Mouse (Mus musculus) splenic B cell, adult 2 months (primary cell): ENCODE results near the gene Olfr1140.

ENCODE experiments used
- DNase-seq: peaks from one replicate; pipeline ENCODE4 v3.0.0-alpha.2; 2011; ENCODE audit warnings: low read depth, low spot score
- H3K27me3 ChIP-seq: 2 replicates; pipeline ENCODE4 v1.6.1; 2012; ENCODE audit warnings: mild to moderate bottlenecking, low read length, moderate library complexity, mixed read lengths; ENCODE audit not compliant: control insufficient read depth, poor library complexity, insufficient read depth, severe bottlenecking
- H3K36me3 ChIP-seq: 2 replicates; pipeline ENCODE4 v1.6.1; 2012; ENCODE audit warnings: mild to moderate bottlenecking, low read length, moderate library complexity, mixed read lengths; ENCODE audit not compliant: control insufficient read depth, poor library complexity, insufficient read depth, severe bottlenecking

Gene Olfr1140

GRCm38 (mm10) chr2:87743452-87743851 lies at the start of gene Olfr1140:
Gene Olfr1140, plus strand, starts transcription at chr2:87743752.
- Histone ChIP-seq H3K27me3 (no peaks in the 10 kb centered on the region), H3K36me3 (no peaks in the 10 kb centered on the region)
- no peak for DNase-seq

DNA sequence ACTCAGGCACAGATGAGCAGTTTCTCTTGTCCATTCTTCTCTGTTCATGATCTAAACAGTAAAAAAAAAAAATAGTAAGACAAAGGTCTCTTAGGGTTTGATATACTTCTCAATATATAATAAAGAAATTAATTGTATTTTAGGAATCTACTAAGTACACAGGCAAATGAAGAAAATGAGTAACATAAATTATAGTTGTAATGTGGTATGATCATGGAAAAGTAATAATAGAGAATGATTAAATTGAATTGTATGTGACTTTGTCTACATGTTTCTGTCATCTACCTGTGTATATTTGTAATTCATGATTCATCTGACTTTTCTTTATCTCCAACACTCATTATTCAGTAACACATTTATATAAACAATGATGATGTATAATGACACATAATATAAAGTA lies 49.7 kb upstream of the Olfr1140 start, which contains the start of gene Olfr1136:
Gene Olfr1136, minus strand, starts transcription at position 101 of the 400 bp plus-strand sequence.
- no peak for DNase-seq
- Histone ChIP-seq H3K36me3 (no peaks in the 10 kb centered on the region), H3K27me3 (no peaks in the 10 kb centered on the region)

DNA sequence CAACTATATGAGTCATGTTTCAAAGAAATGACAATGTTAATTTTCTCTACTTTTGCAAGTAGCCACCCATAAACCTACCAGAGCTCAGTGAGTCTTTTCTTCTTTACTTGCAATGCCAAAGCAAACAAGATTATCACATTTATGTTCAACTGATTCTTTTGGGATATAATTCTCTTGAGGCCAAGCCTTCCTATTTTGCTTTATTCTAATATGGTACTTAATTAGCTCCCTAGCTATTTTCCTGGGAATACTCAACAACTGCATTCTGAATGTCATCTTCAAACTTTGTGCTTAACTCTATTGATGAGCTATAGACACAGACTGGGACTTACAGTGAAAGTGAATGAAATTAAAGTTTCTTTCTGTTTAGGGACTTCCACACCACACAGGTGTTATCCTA lies 30.5 kb upstream of the Olfr1140 start, which contains the start of gene Olfr1137:
Gene Olfr1137, minus strand, starts transcription at position 101 of the 400 bp plus-strand sequence.
- no peak for DNase-seq
- no peaks in the 10 kb centered on the region for H3K27me3 ChIP-seq
- no peaks in the 10 kb centered on the region for H3K36me3 ChIP-seq

- H3K36me3 ChIP-seq = no peaks in the 10 kb centered on the region
- no peaks in the 10 kb centered on the region for H3K27me3 ChIP-seq
- DNase-seq = no peak
Observed at GRCm38 (mm10) chr2:87739878-87740277, 3.7 kb upstream of the Olfr1140 start, which contains the start of gene Olfr1138. Gene Olfr1138, minus strand, starts transcription at chr2:87739978.

DNA sequence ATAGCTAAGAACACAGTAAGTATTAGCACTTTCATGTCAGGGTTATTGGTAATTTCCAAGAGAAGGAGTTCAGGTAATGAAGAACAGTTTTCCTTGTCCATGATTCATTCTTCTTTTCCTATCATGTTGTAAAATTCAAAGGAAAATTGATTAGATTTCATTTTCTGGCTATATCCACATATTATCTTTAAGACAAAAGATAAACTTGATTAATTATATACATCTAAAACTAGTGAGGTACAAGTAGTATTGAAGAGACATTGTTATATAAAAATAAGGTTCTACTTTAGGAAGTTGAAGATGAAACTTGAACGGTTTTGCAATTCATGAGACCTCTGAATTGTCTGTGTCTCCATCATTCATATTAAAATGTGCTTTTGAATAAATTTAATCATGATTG lies 10.3 kb downstream of the Olfr1140 start, which contains the start of gene Olfr1141:
Gene Olfr1141, minus strand, starts transcription at position 101 of the 400 bp plus-strand sequence.
- Histone ChIP-seq H3K36me3 (no peaks in the 10 kb centered on the region), H3K27me3 (no peaks in the 10 kb centered on the region)
- no peak for DNase-seq

GRCm38 (mm10) chr2:87776143-87776542 lies 32.6 kb downstream of the Olfr1140 start:
- Histone ChIP-seq H3K27me3 (no peaks in the 10 kb centered on the region), H3K36me3 (no peaks in the 10 kb centered on the region)
- DNase-seq = no peak

DNA sequence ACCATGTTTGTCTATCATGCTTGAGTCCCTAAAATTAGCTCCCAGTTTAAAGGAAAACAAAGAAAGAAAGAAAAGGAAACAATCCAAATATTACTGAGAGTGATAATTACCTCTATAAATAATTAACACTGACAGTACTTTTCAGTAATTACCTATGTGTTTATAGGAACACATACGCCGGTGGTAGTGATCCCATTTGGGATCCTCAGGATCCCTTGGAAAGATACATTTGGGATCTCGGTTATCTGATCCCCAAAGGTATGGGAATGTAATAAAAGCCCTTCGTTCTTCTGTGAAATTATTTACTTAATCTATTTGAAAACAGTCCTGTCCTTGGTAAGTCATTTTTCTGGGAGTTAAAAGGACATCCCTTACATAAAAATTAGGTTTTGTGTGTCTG lies 35.6 kb downstream of the Olfr1140 start, which contains the start of gene Olfr152:
Gene Olfr152, plus strand, starts transcription at position 301 of the 400 bp plus-strand sequence.
- Histone ChIP-seq H3K36me3 (no peaks in the 10 kb centered on the region), H3K27me3 (no peaks in the 10 kb centered on the region)
- no peak for DNase-seq
